Mouse (Mus musculus) lung, postnatal 4 days (tissue): Measurements from ENCODE around the gene Ctcf.

Source experiments
- DNase-seq, 2 experiments: peaks; one replicate each; pipeline ENCODE4 v3.0.0; 2021

Ctcf gene

GRCm38 (mm10) chr8:105617451-105618278 lies 18.7 kb upstream of the Ctcf start:
- DNase-seq = no peak

DNA sequence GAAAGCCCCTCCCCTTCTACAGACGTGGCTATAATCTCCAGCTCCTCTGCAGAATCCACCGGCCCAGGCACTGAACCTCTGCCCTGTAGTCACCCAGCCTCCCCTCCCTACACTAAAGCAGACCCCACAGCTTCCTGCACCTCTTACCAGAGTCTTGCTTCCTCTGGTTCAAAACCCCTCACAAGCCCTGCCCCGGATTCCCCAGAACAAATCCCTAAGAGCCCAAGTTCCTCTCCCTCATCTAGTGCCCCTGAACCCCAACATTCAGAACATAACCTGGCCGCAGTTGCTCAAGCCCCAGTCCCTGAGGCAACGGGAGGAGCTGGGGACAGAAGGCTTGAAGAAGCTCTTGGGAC lies 18.1 kb upstream of the Ctcf start:
- DNase-seq = no peak

DNA sequence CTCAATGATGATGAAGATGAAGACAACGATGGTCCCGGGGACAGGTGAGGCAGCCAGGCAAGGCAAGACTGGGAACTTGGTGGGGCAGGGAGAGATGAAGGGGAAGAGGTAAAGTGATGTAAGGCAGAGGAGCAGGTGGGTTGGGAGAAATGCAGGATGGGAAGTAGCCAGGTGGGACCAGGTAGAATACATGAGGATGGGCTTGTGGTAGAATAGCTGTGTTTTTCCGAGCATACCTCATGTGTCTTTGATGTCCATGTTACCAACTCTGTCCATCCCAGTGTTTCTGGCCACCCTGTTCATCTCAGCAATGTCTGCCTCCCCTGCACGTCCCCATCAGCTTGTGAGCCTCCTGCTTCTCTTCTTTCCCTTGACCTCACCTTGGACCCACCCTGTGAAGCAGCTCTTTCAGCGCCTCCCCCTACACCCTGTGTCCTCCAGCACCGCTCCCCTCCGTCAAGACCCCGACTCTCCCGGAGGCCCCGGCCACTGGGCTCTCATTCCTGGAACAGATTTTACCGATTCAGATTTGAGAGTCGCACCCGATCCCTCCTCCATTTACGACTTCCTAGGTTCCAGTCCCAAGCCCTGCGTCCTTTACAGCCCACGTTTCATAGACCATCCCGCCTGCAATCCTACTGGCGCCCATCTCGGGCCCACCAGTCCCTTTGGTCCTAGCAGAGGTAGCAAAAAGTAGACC lies 17.3 kb upstream of the Ctcf start:
- DNase-seq = no peak

- no peak for DNase-seq
Measured at GRCm38 (mm10) chr8:105620211-105620610, 16.2 kb upstream of the Ctcf start.

- no peak for DNase-seq
Measured at GRCm38 (mm10) chr8:105620946-105621720, 15.2 kb upstream of the Ctcf start.

- no peak for DNase-seq
Measured at GRCm38 (mm10) chr8:105621841-105622240, 14.5 kb upstream of the Ctcf start.

DNA sequence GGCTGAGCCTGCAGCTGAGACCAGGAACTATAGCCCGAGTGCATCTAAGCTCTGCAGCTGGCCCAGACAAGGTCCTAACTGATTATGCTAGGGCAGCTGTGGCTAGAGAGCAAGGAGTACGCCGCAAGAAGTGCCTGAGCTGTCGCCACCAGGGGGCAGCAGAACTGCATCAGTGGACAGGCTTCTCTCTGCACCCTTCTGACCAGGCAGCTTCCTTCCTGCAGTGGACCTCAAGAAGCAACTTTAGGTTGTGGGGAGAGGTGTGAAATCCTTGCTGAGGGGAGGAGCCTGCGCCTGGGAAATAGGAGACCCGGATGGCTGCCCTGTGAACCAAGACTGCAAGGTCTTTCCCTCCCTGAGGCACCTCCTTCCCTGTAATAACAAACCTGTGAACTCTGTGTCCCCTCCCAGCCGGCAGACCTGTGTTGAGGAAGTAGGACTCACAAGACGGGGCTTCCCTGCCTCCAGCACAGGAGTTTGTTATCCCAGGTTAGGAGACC lies 13.9 kb upstream of the Ctcf start:
- DNase-seq = peak; percentile 95 to 96

DNA sequence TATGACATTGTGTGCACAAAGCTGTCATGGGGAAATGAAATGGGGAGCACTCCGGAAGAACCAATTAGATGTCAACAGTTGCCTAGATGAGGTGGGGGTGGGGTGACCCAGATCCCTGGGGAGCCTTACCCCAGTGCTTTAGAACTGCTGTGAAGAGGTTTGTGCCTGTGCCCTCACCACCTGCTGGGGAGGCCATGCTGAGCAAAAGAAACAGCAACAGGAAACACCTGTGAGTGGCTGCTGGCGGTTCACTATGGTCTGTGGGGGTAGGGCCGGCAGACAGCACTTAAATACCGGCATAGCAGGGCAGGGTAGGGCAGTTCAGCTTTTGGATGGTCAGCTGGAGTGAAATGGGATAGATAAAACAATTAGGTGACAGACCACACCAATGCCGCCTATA lies 13.2 kb upstream of the Ctcf start:
- DNase-seq = peak; percentile 60 to 72

DNA sequence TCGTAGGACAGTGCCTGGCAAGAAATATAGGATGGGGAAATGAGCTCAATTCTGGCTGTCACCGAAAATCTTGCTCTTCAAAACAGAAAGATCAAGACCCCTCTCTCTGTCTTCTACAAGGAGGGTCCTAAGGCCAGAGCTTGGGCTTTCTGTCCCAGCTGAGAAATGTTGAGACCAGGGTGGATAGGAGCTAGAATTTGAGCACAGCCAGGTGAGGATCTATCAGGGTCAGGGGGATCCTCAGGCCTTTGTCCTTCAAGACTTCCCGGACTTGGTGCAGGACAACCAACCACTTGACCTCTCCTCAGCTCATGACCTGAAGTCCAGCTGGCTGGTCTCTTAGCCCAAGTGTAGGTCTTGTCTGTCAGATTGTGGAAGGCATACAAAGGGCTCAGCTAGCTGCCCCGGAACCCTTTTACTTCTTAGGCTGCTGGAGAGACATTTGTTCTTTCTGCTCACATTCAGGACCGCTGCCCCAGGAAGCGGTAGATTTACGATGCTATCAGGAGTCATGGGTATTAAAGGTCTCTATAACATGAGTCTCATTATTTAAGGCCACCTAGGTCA lies 12.6 kb upstream of the Ctcf start:
- DNase-seq = no peak

GRCm38 (mm10) chr8:105624401-105624800 lies 12.0 kb upstream of the Ctcf start:
- no peak for DNase-seq

DNA sequence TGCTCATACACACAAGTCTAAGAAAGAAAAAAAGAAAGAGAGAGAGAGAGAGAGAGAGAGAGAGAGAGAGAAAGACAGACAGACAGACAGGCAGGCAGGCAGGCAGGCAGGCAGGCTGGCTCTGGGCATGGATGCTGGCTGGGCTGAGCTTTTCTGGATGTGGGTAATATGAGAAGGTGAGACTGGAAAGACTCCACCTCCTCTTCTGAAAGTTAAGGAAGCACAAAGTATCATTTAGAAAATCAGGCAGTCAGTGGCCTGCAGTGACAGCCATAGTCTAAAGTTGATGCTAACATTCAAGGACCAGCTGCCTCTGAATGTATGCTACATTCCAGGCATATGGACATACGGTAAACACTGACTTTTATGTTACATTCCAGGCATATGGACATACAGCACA lies 11.5 kb upstream of the Ctcf start:
- no peak for DNase-seq

GRCm38 (mm10) chr8:105626086-105626485 lies 10.3 kb upstream of the Ctcf start:
- no peak for DNase-seq

DNA sequence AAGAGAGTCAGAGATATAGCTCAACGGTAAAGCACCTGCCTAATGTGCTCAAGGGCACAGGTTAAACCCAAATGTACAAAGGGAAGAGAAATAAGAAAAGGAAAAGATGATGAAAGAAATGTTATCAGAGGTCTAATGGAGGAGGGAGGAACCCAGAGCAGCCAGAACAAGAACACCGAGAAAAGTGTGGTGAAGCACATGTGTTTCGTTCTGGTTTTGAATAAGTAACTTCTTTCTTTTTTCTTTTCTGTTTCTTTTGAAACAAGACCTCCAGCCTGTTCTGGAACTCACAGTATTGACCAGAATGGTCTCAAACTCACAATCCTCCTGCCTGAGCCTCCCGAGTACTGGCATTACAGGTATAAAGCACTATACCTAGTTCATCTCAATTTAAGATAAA lies 7.0 kb upstream of the Ctcf start:
- DNase-seq = no peak

DNA sequence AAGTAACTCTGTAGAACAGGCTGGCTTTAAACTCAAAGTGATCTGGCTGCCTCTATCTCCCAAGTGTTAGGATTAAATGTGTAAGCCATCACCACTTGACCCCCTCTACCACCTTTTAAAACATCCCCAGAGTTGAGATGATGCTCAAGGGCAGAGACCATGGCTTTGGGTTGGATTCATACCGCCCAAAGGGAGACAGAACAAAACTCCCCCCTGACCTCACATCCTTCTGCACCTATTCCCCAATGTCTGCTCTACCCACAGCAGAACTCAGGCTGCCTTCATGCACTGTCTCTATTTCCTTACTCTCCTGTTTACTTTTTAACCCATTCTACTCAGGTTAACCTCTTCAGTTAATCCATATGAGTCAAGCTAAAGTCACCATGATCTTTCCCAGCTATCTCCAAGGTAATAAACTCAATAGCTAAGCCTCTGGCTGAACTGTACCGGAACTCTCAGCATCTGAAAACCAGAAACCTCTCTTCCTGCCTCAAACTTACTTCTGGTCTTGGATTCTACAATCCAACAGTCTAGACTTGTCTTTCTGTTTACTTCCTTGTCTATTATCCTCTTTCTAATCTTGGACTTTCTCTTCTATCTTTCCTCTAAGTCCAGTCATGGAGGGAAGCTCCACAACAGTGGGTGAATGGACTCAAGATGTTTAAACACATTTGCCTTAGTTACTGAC lies 1.5 kb upstream of the Ctcf start:
- no peak for DNase-seq

GRCm38 (mm10) chr8:105635481-105635880 lies 887 bp upstream of the Ctcf start:
- no peak for DNase-seq

GRCm38 (mm10) chr8:105636963-105637510 lies 669 bp downstream of the Ctcf start, which contains the start of gene Agrp:
Agrp (minus strand) TSS chr8:105637393.
- peak in 1 of 2 experiments; percentile 66 for DNase-seq

- no peak for DNase-seq
Measured at GRCm38 (mm10) chr8:105637601-105638041, 1.3 kb downstream of the Ctcf start.

- no peak for DNase-seq
Measured at GRCm38 (mm10) chr8:105638510-105638909, 2.1 kb downstream of the Ctcf start.

DNA sequence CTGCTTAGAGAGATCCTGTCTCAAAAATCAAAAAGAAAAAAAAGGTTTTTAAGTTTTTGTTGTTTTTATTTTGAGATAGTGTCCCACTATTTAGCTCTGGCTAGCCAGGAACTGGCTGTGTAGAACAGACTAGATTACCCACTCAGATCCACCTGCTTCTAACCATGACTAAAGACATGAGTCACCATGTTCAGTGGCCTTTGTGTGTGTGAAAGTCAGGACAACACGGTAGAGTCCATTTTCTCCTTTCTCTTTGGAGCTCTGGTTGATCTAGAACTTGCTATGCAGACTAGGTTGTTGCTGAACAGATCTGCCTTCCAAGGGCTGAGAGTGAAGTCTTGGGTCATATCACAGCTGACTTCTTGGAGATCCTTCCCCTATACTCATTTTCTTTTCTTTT lies 3.5 kb downstream of the Ctcf start:
- no peak for DNase-seq

- DNase-seq = no peak
Measured at GRCm38 (mm10) chr8:105640511-105640910, 4.1 kb downstream of the Ctcf start.

- no peak for DNase-seq
Measured at GRCm38 (mm10) chr8:105645205-105645604, 8.8 kb downstream of the Ctcf start.

DNA sequence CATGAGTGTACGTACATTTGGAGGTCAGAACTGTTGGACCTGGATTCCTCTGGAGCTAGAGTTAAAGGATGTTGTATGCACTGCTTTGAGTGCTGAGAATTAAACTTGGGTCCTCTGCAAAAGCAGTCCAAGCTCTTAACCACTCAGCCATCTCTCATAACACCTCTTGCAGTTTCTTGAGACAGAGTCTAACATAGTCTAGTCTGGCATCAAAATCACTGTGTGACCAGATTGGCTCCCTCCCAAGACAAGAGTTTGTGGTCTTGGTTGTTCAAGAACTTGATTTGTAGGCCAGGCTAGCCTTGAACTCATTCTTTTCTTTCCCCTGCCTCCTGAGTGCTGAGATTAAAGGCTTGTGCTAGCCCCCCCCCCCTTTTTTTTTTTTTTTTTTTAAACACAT lies 12.6 kb downstream of the Ctcf start:
- no peak for DNase-seq
